Mouse (Mus musculus) intestine, embryonic 14.5 days (tissue): Measurements from ENCODE around the gene Lpar3. TPM values are rescaled to one million over a fixed set of nuclear protein-coding genes. Genes with fewer than 3 reads are reported as not detected.

Experiments
- ATAC-seq: fragments of 200-750 bp; cut with Nextera tagmentation; replicated peaks from 2 replicates; pipeline ENCODE4 v1.8.0; 2017; ENCODE audit warnings: low read depth, moderate number of reproducible peaks, moderate TSS enrichment, moderate library complexity; ENCODE audit not compliant: low FRiP score, low TSS enrichment
- DNase-seq: peaks from one replicate; pipeline ENCODE4 v3.0.0-alpha.2; 2018; ENCODE audit warnings: low spot score
- H3K27ac ChIP-seq: fragments of 300-500 bp; sonication (generic); 2 replicates; pipeline ENCODE4 v1.5.1; 2014; ENCODE audit warnings: low read depth, mild to moderate bottlenecking, control low read depth
- H3K27me3 ChIP-seq: fragments of 300-500 bp; sonication (generic); replicated peaks from 2 replicates; pipeline ENCODE4 v1.6.1; 2014; ENCODE audit warnings: low read length, control low read depth; ENCODE audit not compliant: control insufficient read depth, insufficient read depth
- H3K36me3 ChIP-seq: fragments of 300-500 bp; sonication (generic); 2 replicates; pipeline ENCODE4 v1.6.1; 2014; ENCODE audit warnings: low read length, control low read depth; ENCODE audit not compliant: control insufficient read depth, insufficient read depth
- H3K4me1 ChIP-seq: fragments of 300-500 bp; sonication (generic); replicated peaks from 2 replicates; pipeline ENCODE4 v1.6.1; 2014; ENCODE audit warnings: low read length, control low read depth, mixed read lengths; ENCODE audit not compliant: control insufficient read depth, insufficient read depth
- H3K4me2 ChIP-seq: fragments of 300-500 bp; sonication (generic); 2 replicates; pipeline ENCODE4 v1.6.1; 2014; ENCODE audit warnings: low read length
- H3K4me3 ChIP-seq: fragments of 300-500 bp; sonication (generic); 2 replicates; pipeline ENCODE4 v1.5.1; 2014; ENCODE audit warnings: low read depth, low read length, control low read depth, mixed read lengths
- H3K9ac ChIP-seq: fragments of 300-500 bp; sonication (generic); 2 replicates; pipeline ENCODE4 v1.6.1; 2014; ENCODE audit warnings: mild to moderate bottlenecking, low read length
- H3K9me3 ChIP-seq: fragments of 300-500 bp; sonication (generic); 2 replicates; pipeline ENCODE4 v1.6.1; 2016; ENCODE audit warnings: low read length, control low read depth; ENCODE audit not compliant: control insufficient read depth
- WGBS: fragments of 180-500 bp; shearing (Covaris S2); extraction: QIAGEN DNeasy Blood & Tissue Kit; methylation state at CpG from one replicate; pipeline ENCODE4 v1.1.7; 2014; 5-methylcytosine and 5-hydroxymethylcytosine counted together
- polyA plus RNA-seq: library from polyadenylated mRNA; unstranded; fragments of >200 nt; fragmentation: Nextera tagmentation; extraction: Ambion mirVana; gene quantifications from 2 replicates; pipeline ENCODE4 v1.2.1, GENCODE M21; 2014

Lpar3 gene
- polyA plus RNA-seq, 1 experiment from 2014 or later = 1.4 TPM

DNA sequence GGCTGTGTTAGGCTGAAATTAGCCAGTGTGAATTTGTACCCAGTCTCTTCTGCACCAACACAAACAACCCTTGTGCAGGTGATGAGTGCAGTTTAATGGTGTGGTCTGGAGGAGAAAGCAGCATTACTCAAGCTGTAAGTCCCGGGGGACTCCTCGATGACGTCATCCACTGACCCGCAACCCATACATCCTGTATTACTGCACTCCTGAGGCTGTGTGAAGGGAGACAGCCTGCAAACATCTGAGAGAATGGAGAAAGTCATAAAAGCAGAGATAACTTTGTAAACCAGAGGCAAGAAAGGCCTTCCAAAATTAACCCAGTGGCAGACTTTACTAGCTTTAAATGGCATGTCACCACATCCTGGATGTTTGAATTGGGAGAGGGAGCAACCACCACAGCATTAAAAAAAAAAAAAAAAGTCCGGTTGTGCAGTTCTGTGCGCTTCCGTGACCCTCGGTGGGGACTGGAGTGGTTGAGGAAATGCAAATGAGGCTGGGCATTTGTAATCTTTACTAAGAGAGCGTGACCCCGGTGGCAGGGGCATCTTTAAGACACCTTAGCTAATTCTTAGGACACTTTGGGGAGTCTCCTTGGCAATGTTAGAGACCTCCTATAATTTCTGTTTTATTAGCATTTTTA, 36.8 kb downstream of the Lpar3 start:
- no peaks in the 10 kb centered on the region for H3K9me3 ChIP-seq
- no peak for ATAC-seq
- WGBS = 35% methylated on average over 10 of the region's 10 CpGs
- DNase-seq = no peak
- no peaks in the 10 kb centered on the region for H3K27me3 ChIP-seq
- H3K4me3 ChIP-seq = no peak overlapping the region
- no peak overlapping the region for H3K27ac ChIP-seq
- H3K4me1 ChIP-seq = peaks cover 16% of the 10 kb centered on the region; the same call in 1 of the 2 replicates
- H3K4me2 ChIP-seq = no peak overlapping the region
- H3K9ac ChIP-seq = no peak overlapping the region
- H3K36me3 ChIP-seq = no peaks in the 10 kb centered on the region

DNA sequence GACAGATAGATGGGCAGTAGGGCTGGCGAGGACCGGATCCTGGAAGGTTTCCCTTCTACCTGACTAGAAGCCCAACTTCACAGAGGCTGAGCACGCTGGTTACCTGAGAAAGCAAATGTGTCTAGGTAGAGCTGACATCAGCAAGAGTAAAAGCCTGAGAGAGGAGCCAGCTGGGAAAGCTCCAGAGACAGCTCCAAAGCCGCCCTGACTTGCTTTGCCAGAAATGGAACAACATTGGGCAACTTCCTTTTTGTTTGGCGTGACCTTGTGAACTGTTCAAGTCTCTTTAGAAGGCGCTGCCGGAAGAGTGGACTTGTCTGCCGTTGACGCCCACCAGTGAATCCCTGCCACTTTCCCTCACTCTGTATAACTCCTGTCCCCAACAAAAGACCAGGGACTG, 39.4 kb downstream of the Lpar3 start:
- WGBS = 72% methylated on average over 9 of the region's 9 CpGs
- H3K9me3 ChIP-seq = no peaks in the 10 kb centered on the region
- no peak for DNase-seq
- H3K27ac ChIP-seq = no peak overlapping the region
- no peaks in the 10 kb centered on the region for H3K36me3 ChIP-seq
- H3K27me3 ChIP-seq = no peaks in the 10 kb centered on the region
- no peak overlapping the region for H3K9ac ChIP-seq
- ATAC-seq = no peak
- H3K4me1 ChIP-seq = peaks cover 10% of the 10 kb centered on the region; the same call in 1 of the 2 replicates
- no peak overlapping the region for H3K4me3 ChIP-seq
- H3K4me2 ChIP-seq = no peak overlapping the region

- no peak for ATAC-seq
- no peaks in the 10 kb centered on the region for H3K36me3 ChIP-seq
- no peak overlapping the region for H3K4me3 ChIP-seq
- H3K27me3 ChIP-seq = no peaks in the 10 kb centered on the region
- DNase-seq = no peak
- H3K9me3 ChIP-seq = no peaks in the 10 kb centered on the region
- WGBS = 36% methylated on average over 11 of the region's 11 CpGs
- no peak overlapping the region for H3K4me2 ChIP-seq
- no peak overlapping the region for H3K9ac ChIP-seq
- H3K27ac ChIP-seq = no peak overlapping the region
- peaks cover 10% of the 10 kb centered on the region; the same call in 1 of the 2 replicates for H3K4me1 ChIP-seq
Measured at GRCm38 (mm10) chr3:146260845-146261244, 40.1 kb downstream of the Lpar3 start.

- Histone ChIP-seq H3K27me3 (no peaks in the 10 kb centered on the region), H3K4me1 (peaks cover 10% of the 10 kb centered on the region; the same call in 1 of the 2 replicates), H3K36me3 (no peaks in the 10 kb centered on the region), H3K9ac (no peak overlapping the region), H3K4me3 (no peak overlapping the region), H3K4me2 (no peak overlapping the region), H3K27ac (no peak overlapping the region), H3K9me3 (no peaks in the 10 kb centered on the region)
- 29% methylated on average over 1 of the region's 1 CpGs for WGBS
- ATAC-seq (no peak), DNase-seq (no peak)
Measured at GRCm38 (mm10) chr3:146262536-146262935, 41.8 kb downstream of the Lpar3 start.

DNA sequence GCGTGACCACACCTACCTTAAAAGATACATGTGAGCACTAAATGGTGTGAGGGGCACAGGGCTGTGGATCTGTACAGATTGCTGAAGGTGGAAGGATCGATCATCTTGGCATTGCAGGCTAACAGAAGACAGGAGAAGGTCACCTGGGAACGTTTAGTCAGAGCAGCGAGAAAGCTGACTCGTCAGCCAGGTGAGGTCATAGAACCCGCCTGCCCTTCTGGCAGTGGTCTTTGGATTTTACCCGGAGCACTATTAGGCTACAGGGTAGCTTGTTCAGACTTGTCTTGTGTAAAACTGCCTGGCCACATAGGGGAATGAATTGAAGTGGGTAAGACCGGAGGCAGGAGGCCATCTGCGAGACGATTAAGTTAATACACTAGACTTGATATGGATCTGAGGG, 43.4 kb downstream of the Lpar3 start:
- H3K27ac ChIP-seq = no peak overlapping the region
- no peak overlapping the region for H3K9ac ChIP-seq
- H3K4me2 ChIP-seq = no peak overlapping the region
- no peaks in the 10 kb centered on the region for H3K27me3 ChIP-seq
- H3K9me3 ChIP-seq = no peaks in the 10 kb centered on the region
- no peaks in the 10 kb centered on the region for H3K36me3 ChIP-seq
- H3K4me3 ChIP-seq = no peak overlapping the region
- ATAC-seq = no peak
- DNase-seq = no peak
- peaks cover 10% of the 10 kb centered on the region; the same call in 1 of the 2 replicates for H3K4me1 ChIP-seq
- WGBS = 87% methylated on average over 10 of the region's 10 CpGs

DNA sequence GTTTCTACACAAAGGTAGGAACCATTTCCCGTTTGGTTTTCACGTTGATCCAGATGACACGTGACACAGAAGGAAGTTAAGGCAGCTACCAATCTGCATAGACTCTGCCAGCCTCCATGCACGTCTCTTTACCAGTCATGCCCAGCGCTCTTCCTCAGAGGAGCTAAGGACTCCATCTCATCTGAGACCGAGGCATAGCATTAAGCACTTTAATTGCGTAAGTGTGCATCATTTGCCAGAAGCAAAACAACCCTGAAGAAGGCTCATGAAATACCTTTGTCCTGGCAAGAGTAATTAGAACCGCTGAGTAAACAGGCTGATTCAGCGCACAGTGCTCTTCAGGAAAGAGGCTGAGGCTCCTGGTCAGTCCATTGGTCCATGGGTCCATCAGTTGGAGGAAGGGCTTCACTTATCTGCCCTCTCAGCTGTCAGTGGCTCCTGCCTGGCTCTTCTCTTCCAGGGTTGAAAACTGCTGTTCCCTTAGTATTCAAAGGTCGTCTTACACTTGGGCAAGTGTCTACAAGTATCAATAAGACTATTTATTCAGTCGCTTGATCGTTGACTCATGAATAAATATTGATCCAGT, 44.9 kb downstream of the Lpar3 start:
- no peaks in the 10 kb centered on the region for H3K27me3 ChIP-seq
- DNase-seq (no peak), ATAC-seq (no peak)
- no peak overlapping the region for H3K4me2 ChIP-seq
- H3K36me3 ChIP-seq = no peaks in the 10 kb centered on the region
- no peak overlapping the region for H3K9ac ChIP-seq
- 70% methylated on average over 12 of the region's 12 CpGs for WGBS
- no peak overlapping the region for H3K4me3 ChIP-seq
- no peaks in the 10 kb centered on the region for H3K9me3 ChIP-seq
- peaks cover 5% of the 10 kb centered on the region; the same call in 1 of the 2 replicates for H3K4me1 ChIP-seq
- H3K27ac ChIP-seq = no peak overlapping the region

DNA sequence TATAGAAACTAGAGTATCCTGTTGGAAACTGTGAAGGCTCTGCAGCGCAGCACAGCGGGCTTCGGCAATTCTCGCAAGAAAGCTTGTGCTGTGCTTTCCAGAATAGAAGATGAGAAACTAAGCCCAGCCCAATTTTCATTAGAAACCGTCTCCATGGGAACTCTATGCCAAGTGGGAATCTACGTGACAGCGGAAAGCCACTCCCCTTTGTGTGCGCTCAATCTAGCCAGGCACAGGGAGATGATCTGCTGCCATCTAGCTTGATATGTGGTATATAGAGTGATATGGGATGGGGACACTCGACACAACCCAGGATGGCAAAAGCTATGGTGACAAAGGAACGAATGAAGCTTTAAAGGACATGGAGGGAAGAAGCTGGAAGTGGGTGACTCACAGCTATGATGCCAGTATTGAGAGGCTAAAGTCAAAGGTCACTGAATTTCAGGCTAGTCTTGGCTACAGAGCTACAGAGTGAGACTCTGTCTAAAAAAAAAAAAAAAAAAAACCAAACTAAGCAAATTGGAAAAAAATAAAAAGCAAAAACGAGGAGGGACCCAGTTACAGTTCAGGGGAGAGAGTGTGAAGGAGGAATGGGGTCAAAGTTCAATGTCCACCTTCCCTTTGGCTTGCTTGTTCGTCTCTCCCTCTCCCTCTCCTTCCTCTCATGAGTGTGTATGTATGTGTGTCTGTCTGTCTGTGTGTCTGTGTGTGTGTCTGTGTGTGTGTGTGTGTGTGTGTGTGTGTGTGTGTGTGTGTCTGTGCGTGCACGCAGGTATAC, 47.5 kb downstream of the Lpar3 start:
- WGBS = 83% methylated on average over 14 of the region's 14 CpGs
- no peak for DNase-seq
- Histone ChIP-seq H3K27me3 (no peaks in the 10 kb centered on the region), H3K9ac (no peak overlapping the region), H3K4me2 (no peak overlapping the region), H3K4me3 (no peak overlapping the region), H3K4me1 (no peaks in the 10 kb centered on the region), H3K36me3 (no peaks in the 10 kb centered on the region), H3K27ac (no peak overlapping the region), H3K9me3 (no peaks in the 10 kb centered on the region)
- no peak for ATAC-seq

DNA sequence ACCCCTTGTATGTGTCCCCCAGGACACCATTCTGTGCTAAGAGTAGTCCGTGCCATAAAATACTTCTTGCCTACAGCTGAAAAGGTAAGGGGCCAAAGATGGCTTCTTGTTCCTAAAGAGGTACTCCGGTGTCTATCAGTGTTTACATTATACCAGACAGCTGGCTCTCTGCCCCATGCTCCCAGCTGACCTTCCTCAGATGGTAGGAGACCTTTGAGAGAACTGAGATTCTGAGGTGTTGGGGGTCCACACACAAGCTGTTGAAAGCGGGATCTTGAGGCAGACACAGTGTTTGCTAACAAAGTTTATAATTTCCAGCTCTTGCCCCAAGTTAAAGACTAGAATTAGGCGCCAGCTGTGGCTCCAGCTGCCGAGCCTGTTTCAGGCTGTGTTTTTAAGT, 53.7 kb downstream of the Lpar3 start:
- DNase-seq (no peak), ATAC-seq (no peak)
- Histone ChIP-seq H3K36me3 (no peaks in the 10 kb centered on the region), H3K27ac (no peak overlapping the region), H3K4me1 (no peaks in the 10 kb centered on the region; the same call in 1 of the 2 replicates), H3K9me3 (no peaks in the 10 kb centered on the region), H3K4me3 (no peak overlapping the region), H3K4me2 (no peak overlapping the region), H3K9ac (no peak overlapping the region), H3K27me3 (no peaks in the 10 kb centered on the region)
- WGBS = 24% methylated on average over 5 of the region's 5 CpGs
